Mouse (Mus musculus): Measurements from ENCODE around the gene Ankfn1. TPM values are rescaled to one million over a fixed set of nuclear protein-coding genes. Genes with fewer than 3 reads are reported as not detected.

The Ankfn1 gene
- polyA plus RNA-seq (2015; fragmentation: Nextera tagmentation; extraction: Ambion mirVana) = 0.16 and 0.30 TPM in 2 replicates

GRCm38 (mm10) chr11:89777431-89777830 is at the start of gene Ankfn1:
TSS of gene Ankfn1 (minus strand) at chr11:89777653.
- H3K36me3 ChIP-seq (ENCODE audit: insufficient read depth, low read length) = no peaks in the 10 kb centered on the region
- no peaks in the 10 kb centered on the region for H3K4me1 ChIP-seq (ENCODE audit: insufficient read depth, low read length)
- 30% methylated on average over 7 of the region's 7 CpGs for WGBS
- no peak within 1 kb of the TSS for H3K4me3 ChIP-seq (ENCODE audit: low read length)
- ATAC-seq (ENCODE audit: low FRiP score, low TSS enrichment) = no peak
- no peak within 1 kb of the TSS for H3K27ac ChIP-seq (ENCODE audit: low read length)
- no peaks in the 10 kb centered on the region for H3K9me3 ChIP-seq (ENCODE audit: low read length)
- H3K4me2 ChIP-seq (replicated peaks; ENCODE audit: low read depth, low read length) = no peak within 1 kb of the TSS
- H3K27me3 ChIP-seq (ENCODE audit: insufficient read depth, low read length) = no peaks in the 10 kb centered on the region
- H3K9ac ChIP-seq (replicated peaks; ENCODE audit: low read length) = no peak within 1 kb of the TSS

GRCm38 (mm10) chr11:89823661-89824446 is 46.4 kb upstream of the Ankfn1 start:
- 0 out of 2 replicates have a peak, but pooled peaks have one; percentile 23 for ATAC-seq (ENCODE audit: low FRiP score, low TSS enrichment)
- H3K9ac ChIP-seq (replicated peaks; ENCODE audit: low read length) = no peak overlapping the region
- no peaks in the 10 kb centered on the region for H3K4me1 ChIP-seq (ENCODE audit: insufficient read depth, low read length)
- no peaks in the 10 kb centered on the region for H3K9me3 ChIP-seq (ENCODE audit: low read length)
- no peaks in the 10 kb centered on the region for H3K27me3 ChIP-seq (ENCODE audit: insufficient read depth, low read length)
- H3K4me2 ChIP-seq (replicated peaks; ENCODE audit: low read depth, low read length) = no peak overlapping the region
- no peak overlapping the region for H3K27ac ChIP-seq (ENCODE audit: low read length)
- no peaks in the 10 kb centered on the region for H3K36me3 ChIP-seq (ENCODE audit: insufficient read depth, low read length)
- no peak overlapping the region for H3K4me3 ChIP-seq (ENCODE audit: low read length)
- 54% methylated on average over 8 of the region's 8 CpGs for WGBS

- Histone ChIP-seq H3K36me3 (ENCODE audit: insufficient read depth, low read length) (no peaks in the 10 kb centered on the region), H3K27me3 (ENCODE audit: insufficient read depth, low read length) (no peaks in the 10 kb centered on the region), H3K9ac (replicated peaks; ENCODE audit: low read length) (no peak overlapping the region), H3K4me1 (ENCODE audit: insufficient read depth, low read length) (no peaks in the 10 kb centered on the region), H3K27ac (ENCODE audit: low read length) (no peak overlapping the region), H3K4me3 (ENCODE audit: low read length) (no peak overlapping the region), H3K9me3 (ENCODE audit: low read length) (no peaks in the 10 kb centered on the region), H3K4me2 (replicated peaks; ENCODE audit: low read depth, low read length) (no peak overlapping the region)
- WGBS = 65% methylated on average over 4 of the region's 4 CpGs
- no peak for ATAC-seq (ENCODE audit: low FRiP score, low TSS enrichment)
These were observed 41.1 kb upstream of the Ankfn1 start for GRCm38 (mm10) chr11:89818594-89818993.

- Histone ChIP-seq H3K9me3 (ENCODE audit: low read length) (no peaks in the 10 kb centered on the region), H3K27ac (ENCODE audit: low read length) (no peak overlapping the region), H3K9ac (replicated peaks; ENCODE audit: low read length) (no peak overlapping the region), H3K4me1 (ENCODE audit: insufficient read depth, low read length) (no peaks in the 10 kb centered on the region), H3K4me2 (replicated peaks; ENCODE audit: low read depth, low read length) (no peak overlapping the region), H3K36me3 (ENCODE audit: insufficient read depth, low read length) (no peaks in the 10 kb centered on the region), H3K27me3 (ENCODE audit: insufficient read depth, low read length) (no peaks in the 10 kb centered on the region), H3K4me3 (ENCODE audit: low read length) (no peak overlapping the region)
- WGBS = 62% methylated on average over 1 of the region's 1 CpGs
- no peak for ATAC-seq (ENCODE audit: low FRiP score, low TSS enrichment)
These were observed 34.0 kb upstream of the Ankfn1 start for GRCm38 (mm10) chr11:89811403-89811802.

GRCm38 (mm10) chr11:89807998-89808397 is 30.5 kb upstream of the Ankfn1 start:
- WGBS = 77% methylated on average over 11 of the region's 11 CpGs
- H3K4me2 ChIP-seq (replicated peaks; ENCODE audit: low read depth, low read length) = no peak overlapping the region
- no peak for ATAC-seq (ENCODE audit: low FRiP score, low TSS enrichment)

GRCm38 (mm10) chr11:89804822-89805221 is 27.4 kb upstream of the Ankfn1 start:
- Histone ChIP-seq H3K4me2 (replicated peaks; ENCODE audit: low read depth, low read length) (no peak overlapping the region), H3K4me1 (ENCODE audit: insufficient read depth, low read length) (peaks cover 2% of the 10 kb centered on the region; the same call in 1 of the 2 replicates), H3K9ac (replicated peaks; ENCODE audit: low read length) (no peak overlapping the region), H3K36me3 (ENCODE audit: insufficient read depth, low read length) (no peaks in the 10 kb centered on the region), H3K27ac (ENCODE audit: low read length) (no peak overlapping the region), H3K9me3 (ENCODE audit: low read length) (no peaks in the 10 kb centered on the region), H3K27me3 (ENCODE audit: insufficient read depth, low read length) (no peaks in the 10 kb centered on the region), H3K4me3 (ENCODE audit: low read length) (no peak overlapping the region)
- ATAC-seq (ENCODE audit: low FRiP score, low TSS enrichment) = 0 out of 2 replicates have a peak, but pooled peaks have one; percentile 49
- 29% methylated on average over 5 of the region's 5 CpGs for WGBS

More at GRCm38 (mm10) chr11:89807998-89808397, 30.5 kb upstream of the Ankfn1 start:
- Histone ChIP-seq H3K4me3 (ENCODE audit: low read length) (no peak overlapping the region), H3K9me3 (ENCODE audit: low read length) (no peaks in the 10 kb centered on the region), H3K27me3 (ENCODE audit: insufficient read depth, low read length) (no peaks in the 10 kb centered on the region), H3K4me1 (ENCODE audit: insufficient read depth, low read length) (peaks cover 2% of the 10 kb centered on the region; the same call in 1 of the 2 replicates), H3K9ac (replicated peaks; ENCODE audit: low read length) (no peak overlapping the region), H3K36me3 (ENCODE audit: insufficient read depth, low read length) (no peaks in the 10 kb centered on the region), H3K27ac (ENCODE audit: low read length) (no peak overlapping the region)

GRCm38 (mm10) chr11:89803974-89804373 is 26.5 kb upstream of the Ankfn1 start:
- Histone ChIP-seq H3K4me3 (ENCODE audit: low read length) (no peak overlapping the region), H3K9ac (replicated peaks; ENCODE audit: low read length) (no peak overlapping the region), H3K27me3 (ENCODE audit: insufficient read depth, low read length) (no peaks in the 10 kb centered on the region), H3K4me1 (ENCODE audit: insufficient read depth, low read length) (peaks cover 2% of the 10 kb centered on the region; the same call in 1 of the 2 replicates), H3K4me2 (replicated peaks; ENCODE audit: low read depth, low read length) (no peak overlapping the region), H3K36me3 (ENCODE audit: insufficient read depth, low read length) (no peaks in the 10 kb centered on the region), H3K27ac (ENCODE audit: low read length) (no peak overlapping the region), H3K9me3 (ENCODE audit: low read length) (no peaks in the 10 kb centered on the region)
- ATAC-seq (ENCODE audit: low FRiP score, low TSS enrichment) = no peak
- WGBS = 61% methylated on average over 5 of the region's 5 CpGs

- Histone ChIP-seq H3K4me3 (ENCODE audit: low read length) (no peak overlapping the region), H3K4me1 (ENCODE audit: insufficient read depth, low read length) (no peaks in the 10 kb centered on the region), H3K9ac (replicated peaks; ENCODE audit: low read length) (no peak overlapping the region), H3K27ac (ENCODE audit: low read length) (no peak overlapping the region), H3K27me3 (ENCODE audit: insufficient read depth, low read length) (no peaks in the 10 kb centered on the region), H3K4me2 (replicated peaks; ENCODE audit: low read depth, low read length) (no peak overlapping the region), H3K9me3 (ENCODE audit: low read length) (no peaks in the 10 kb centered on the region), H3K36me3 (ENCODE audit: insufficient read depth, low read length) (no peaks in the 10 kb centered on the region)
- ATAC-seq (ENCODE audit: low FRiP score, low TSS enrichment) = no peak
- 86% methylated on average over 3 of the region's 3 CpGs for WGBS
These were observed 15.3 kb upstream of the Ankfn1 start for GRCm38 (mm10) chr11:89792709-89793108.

GRCm38 (mm10) chr11:89776070-89776469 is 1.4 kb downstream of the Ankfn1 start:
- no peak overlapping the region for H3K27ac ChIP-seq (ENCODE audit: low read length)
- no peak overlapping the region for H3K4me2 ChIP-seq (replicated peaks; ENCODE audit: low read depth, low read length)
- WGBS = 54% methylated on average over 3 of the region's 3 CpGs
- no peaks in the 10 kb centered on the region for H3K36me3 ChIP-seq (ENCODE audit: insufficient read depth, low read length)
- H3K27me3 ChIP-seq (ENCODE audit: insufficient read depth, low read length) = no peaks in the 10 kb centered on the region
- no peak for ATAC-seq (ENCODE audit: low FRiP score, low TSS enrichment)
- no peaks in the 10 kb centered on the region for H3K9me3 ChIP-seq (ENCODE audit: low read length)
- no peak overlapping the region for H3K4me3 ChIP-seq (ENCODE audit: low read length)
- no peaks in the 10 kb centered on the region for H3K4me1 ChIP-seq (ENCODE audit: insufficient read depth, low read length)
- no peak overlapping the region for H3K9ac ChIP-seq (replicated peaks; ENCODE audit: low read length)

- Histone ChIP-seq H3K27me3 (ENCODE audit: insufficient read depth, low read length) (no peaks in the 10 kb centered on the region), H3K9me3 (ENCODE audit: low read length) (no peaks in the 10 kb centered on the region), H3K4me2 (replicated peaks; ENCODE audit: low read depth, low read length) (no peak overlapping the region), H3K9ac (replicated peaks; ENCODE audit: low read length) (no peak overlapping the region), H3K27ac (ENCODE audit: low read length) (no peak overlapping the region), H3K4me3 (ENCODE audit: low read length) (no peak overlapping the region), H3K4me1 (ENCODE audit: insufficient read depth, low read length) (no peaks in the 10 kb centered on the region), H3K36me3 (ENCODE audit: insufficient read depth, low read length) (no peaks in the 10 kb centered on the region)
- 84% methylated on average over 3 of the region's 3 CpGs for WGBS
- ATAC-seq (ENCODE audit: low FRiP score, low TSS enrichment) = no peak
These were observed 2.5 kb downstream of the Ankfn1 start for GRCm38 (mm10) chr11:89774913-89775312.
